Mouse (Mus musculus): ENCODE results near the gene Wfikkn2.

GRCm38 (mm10) chr11:94287105-94287504, 41.3 kb upstream of the Wfikkn2 start:
- TF ChIP-seq CTCF (IDR thresholded peaks at IDR 0.05; ENCODE audit: insufficient read depth, low read length) (no peak), POLR2A (IDR thresholded peaks at IDR 0.05; ENCODE audit: borderline replicate concordance, extremely low read depth, low read depth, low read length) (no peak)
